Mouse (Mus musculus) layer of hippocampus, adult 2 months (tissue): ENCODE results near the gene Arhgef2. TPM values are rescaled to one million over a fixed set of nuclear protein-coding genes. Genes with fewer than 3 reads are reported as not detected.
A peak's percentile ranks its signal among the peaks of the same experiment; 100 is the strongest.

Source experiments
- DNase-seq, 2 experiments: peaks; one replicate each; pipeline ENCODE4 v3.0.0; 2022; ENCODE audit warnings: low spot score in 2 of 2
- H3K27ac ChIP-seq: fragments of 200-600 bp; 2 replicates; pipeline ENCODE4 v1.8.1; 2022
- H3K4me3 ChIP-seq: fragments of 200-600 bp; 2 replicates; pipeline ENCODE4 v1.8.1; 2022; ENCODE audit warnings: mild to moderate bottlenecking
- CTCF ChIP-seq: fragments of 200-600 bp; conservative IDR thresholded peaks from 2 replicates; pipeline ENCODE4 v1.8.1; 2022; ENCODE audit warnings: antibody characterized with exemption, mild to moderate bottlenecking, moderate library complexity
- total RNA-seq, 2 experiments: library from RNA; stranded (reverse); gene quantifications; 2 replicates each; pipeline ENCODE4 v1.2.3; 2021

Gene Arhgef2
- total RNA-seq, 2 experiments from 2014 or later = 268 to 283 TPM

DNA sequence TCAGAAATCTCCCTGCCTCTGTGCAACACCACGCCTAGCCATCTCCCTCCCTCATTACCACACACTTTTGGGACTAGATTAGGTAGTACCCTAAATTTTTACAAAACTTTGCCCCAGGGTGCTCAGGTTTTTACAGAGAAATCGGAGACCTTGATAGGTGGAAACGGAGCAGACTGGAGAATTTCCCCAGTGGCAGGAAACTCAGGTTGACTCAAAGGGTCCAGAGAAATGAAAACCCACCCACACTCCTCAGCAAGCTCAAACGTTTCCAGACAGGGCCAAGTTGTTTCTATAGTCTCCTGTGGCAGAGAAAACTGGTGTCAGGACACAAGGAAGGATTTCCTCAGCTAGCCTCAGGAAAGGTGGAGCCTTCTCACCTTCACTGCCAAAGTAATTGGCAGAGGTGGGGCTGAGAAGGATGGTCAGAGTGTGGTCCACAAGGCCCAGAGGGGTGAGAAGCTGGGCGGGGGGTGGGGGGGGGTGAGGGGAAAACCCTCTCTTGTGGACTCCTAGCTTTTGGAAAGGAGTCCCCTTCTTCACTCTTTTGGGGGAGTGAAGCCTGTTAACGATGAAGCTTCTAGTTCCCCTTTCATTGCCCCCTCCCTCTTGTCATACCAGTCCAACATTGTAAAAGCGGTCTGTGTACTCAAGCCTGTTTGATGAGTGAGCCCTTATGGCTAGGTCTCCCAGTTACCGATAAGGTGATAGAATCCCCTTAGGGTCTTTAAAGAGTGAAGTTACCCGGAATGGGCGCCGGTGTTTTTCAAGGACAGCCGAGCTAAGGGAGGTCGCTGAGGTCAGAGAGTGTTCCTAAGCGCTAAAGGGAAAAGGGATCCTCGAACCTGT is 14.6 kb downstream of the Arhgef2 start:
- DNase-seq = no peak
- Histone ChIP-seq H3K27ac (peak overlapping the region; percentile 98), H3K4me3 (peak overlapping the region; percentile 76)
- no peak for TF ChIP-seq CTCF

DNA sequence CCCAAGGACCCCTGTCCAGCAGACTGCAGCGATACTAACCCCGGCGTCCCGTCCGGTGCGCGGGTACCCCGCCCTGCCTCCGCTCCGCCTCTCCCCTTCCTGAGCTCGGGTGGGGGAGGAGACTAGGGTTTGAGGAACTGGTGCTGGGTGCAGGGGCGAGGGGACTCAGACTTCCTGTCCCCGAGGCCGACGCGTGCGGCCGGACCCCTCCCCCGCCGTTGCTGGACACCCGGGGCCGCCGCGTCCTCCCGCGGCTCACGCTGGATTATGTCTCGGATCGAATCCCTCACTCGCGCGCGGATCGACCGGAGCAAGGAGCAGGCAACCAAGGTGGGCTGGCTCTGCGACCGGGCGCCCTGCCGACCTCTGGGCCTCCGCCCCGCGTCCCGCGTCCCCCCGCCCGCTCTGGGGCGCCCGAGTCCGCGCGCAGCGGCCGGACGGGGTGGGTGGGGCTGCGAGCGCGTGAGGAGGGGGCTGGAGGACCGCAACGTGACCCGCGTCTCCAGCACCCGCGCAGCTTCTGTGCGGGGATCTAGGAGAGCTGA is 15.3 kb downstream of the Arhgef2 start:
- no peak for DNase-seq
- no peak for TF ChIP-seq CTCF

DNA sequence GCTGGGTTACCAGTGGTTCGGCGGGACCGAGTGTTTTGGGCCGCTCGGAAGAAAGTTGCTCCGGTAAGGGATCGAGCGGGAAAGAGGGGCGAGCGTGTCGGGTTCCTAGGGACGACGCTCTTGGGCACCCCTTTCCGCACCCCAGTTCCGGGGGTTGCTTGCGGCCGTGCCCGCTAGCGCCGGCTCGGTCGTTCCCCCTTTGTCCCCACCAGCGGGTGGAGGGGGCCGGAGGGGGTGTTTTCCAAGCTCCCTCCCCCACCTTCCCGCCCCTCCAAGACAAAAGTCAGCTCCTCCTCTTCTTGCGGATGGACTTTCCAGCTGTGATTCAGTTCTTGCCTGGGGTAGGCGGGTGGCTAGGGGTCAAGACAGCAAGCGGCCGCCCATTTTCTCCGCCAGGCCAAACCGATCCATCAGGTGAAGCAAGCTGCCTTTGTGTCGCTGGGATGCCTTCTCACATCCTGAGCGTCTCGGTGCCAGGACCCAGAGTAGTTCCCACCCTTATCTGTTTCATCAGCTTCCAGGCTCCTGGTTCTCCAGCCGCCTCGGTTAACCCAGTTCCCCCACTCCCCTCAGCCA is 15.9 kb downstream of the Arhgef2 start:
- Histone ChIP-seq H3K27ac (peak overlapping the region; percentile 98), H3K4me3 (peak overlapping the region; percentile 76)
- TF ChIP-seq CTCF = no peak
- DNase-seq = no peak

More for the DNA sequence above, 15.3 kb downstream of the Arhgef2 start:
- peak overlapping the region; percentile 76 for H3K4me3 ChIP-seq
- H3K27ac ChIP-seq = peak overlapping the region; percentile 98

DNA sequence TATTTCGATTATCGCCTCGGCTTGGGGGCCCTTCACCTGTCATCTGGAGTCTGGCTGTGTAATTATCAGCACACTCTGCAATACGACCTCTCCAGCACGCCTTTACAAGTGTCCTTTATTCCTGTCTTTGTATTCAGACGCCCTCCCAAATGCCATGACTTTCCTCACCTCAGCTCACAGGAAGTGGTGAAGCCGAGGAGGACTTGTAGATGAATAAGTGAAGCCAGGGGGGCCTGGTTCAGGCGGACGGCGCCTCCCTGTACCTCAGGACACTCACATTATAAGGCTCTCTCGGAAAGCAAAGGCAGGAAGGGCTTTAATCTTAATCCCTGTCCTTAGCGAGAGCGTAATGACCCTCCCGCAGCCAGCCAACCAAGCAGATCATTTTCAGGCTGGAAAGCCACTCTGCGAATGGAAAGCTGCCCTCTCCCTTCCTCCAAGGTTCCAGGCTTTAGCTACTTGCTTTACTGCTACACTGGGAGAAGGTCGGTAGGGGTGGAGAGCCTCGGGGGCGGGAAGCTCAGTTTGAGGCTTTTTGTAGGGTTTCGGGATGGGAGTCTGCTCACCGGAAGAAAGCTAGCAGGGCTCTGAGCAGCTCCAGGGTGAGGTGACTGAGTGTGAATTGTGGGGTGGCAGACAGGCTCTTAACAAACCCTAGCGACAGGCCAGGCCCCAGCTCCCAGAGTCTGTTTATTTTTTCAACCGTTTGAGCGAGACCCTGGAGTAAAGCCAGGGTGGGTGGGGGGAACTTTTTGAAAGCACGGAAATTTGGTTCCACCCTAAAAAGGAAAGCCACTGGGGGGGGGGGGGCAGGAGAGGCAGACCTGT is 16.6 kb downstream of the Arhgef2 start:
- no peak for TF ChIP-seq CTCF
- Histone ChIP-seq H3K27ac (peak overlapping the region; percentile 98), H3K4me3 (peak overlapping the region; percentile 76)
- no peak for DNase-seq

DNA sequence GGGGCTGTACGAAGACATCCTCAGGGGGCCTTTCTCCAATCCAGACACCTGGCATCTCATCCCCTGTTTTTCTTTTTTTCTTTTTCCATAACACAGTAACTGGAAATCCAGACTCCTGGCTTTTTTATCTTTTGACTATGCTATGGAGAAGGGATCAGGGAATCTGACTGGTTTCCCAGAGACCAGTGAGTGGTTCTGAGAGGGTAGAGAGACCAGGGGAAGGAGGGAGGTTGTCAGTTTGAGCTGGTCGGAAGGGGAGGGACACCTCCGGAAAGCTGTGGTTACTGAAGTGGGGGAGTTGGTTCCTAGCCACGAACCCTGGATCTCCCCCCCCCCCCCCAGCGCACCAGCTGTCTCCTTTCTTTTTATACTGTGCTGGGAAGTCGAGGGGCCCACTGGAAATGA is 17.2 kb downstream of the Arhgef2 start:
- peak overlapping the region; percentile 98 for H3K27ac ChIP-seq
- H3K4me3 ChIP-seq = peak overlapping the region; percentile 76
- TF ChIP-seq CTCF = no peak
- DNase-seq = no peak

DNA sequence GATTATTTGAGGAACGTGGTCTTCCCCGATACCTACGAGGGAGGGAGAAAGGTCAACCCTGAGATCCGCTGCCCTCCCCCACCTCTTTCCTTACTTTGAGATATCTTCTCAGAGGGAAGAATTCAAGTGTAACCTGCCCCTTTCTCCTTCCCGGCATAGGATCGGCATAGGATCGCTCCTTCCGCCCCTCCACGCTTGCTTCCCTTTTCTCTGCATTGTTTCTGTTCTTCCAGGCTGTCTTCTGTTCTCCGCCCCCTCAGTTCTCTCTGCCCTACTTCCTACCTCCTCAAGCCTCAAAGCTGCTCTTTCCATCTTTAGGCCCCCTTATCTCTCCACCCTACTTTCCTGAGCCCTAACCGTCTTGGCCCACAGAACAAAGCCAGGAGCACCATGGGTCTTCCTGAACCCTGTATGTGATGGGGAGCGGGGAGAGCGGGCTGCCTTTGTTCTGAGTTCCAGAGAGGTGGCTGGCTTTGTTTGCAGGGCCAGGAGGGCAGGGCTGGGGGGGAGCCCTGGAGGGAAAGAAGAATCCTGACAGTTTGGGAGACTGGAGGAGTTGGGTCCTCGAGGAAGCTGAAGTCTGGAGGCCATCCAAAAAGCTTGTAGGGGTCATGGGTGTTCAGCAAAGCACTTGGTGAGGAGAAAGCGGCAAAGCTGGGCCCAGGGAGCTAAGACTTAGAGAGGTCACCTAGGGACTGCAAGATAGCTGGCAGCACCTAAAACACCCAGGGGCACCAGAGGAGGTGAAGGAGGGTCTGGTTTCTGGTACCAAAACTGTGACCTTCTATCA is 17.8 kb downstream of the Arhgef2 start:
- peak overlapping the region; percentile 98 for H3K27ac ChIP-seq
- DNase-seq = no peak
- peak overlapping the region; percentile 76 for H3K4me3 ChIP-seq
- no peak for TF ChIP-seq CTCF

DNA sequence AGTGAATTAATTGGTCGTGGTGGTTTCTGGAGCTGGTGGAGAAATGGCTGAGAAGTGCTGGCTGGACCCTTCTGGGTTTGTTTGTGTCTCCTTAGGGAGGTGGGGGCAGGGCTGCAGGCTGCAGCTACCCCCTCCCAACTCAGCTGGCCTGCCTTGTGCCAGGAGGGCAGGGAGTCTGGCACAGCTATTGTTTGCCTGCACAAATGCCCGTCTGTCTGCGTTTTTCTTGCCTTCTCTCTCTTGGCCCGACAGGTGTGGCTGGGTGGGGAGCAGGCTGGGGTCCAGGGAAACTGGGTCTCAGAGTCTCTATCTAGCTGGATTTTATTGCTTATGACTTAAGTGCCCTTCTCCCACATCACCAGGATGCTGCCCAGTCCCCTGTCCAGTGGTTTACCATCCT is 18.6 kb downstream of the Arhgef2 start:
- Histone ChIP-seq H3K4me3 (peak overlapping the region; percentile 76), H3K27ac (peak overlapping the region; percentile 98)
- no peak for TF ChIP-seq CTCF
- no peak for DNase-seq

DNA sequence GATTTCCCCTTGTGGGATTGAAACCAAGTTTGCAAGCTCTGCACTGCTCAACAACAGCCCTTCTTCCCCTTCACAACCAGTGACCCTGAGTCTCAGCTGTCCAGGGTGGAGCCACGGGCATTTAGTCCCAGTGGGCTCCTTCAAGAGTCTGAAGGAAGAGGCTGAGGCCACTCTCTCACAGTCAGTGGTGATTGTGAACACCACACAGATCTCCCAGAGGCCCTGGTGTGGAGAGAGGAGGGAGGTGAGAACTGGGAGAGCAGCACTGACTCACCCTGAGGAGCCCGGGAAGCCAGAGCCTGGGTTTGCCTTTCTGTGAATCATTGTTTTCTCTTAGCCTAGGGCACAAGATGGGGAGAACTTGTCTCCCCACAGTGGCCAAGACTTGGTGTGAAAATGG is 19.2 kb downstream of the Arhgef2 start:
- Histone ChIP-seq H3K27ac (peak overlapping the region; percentile 98), H3K4me3 (peak overlapping the region; percentile 76)
- no peak for TF ChIP-seq CTCF
- DNase-seq = no peak

DNA sequence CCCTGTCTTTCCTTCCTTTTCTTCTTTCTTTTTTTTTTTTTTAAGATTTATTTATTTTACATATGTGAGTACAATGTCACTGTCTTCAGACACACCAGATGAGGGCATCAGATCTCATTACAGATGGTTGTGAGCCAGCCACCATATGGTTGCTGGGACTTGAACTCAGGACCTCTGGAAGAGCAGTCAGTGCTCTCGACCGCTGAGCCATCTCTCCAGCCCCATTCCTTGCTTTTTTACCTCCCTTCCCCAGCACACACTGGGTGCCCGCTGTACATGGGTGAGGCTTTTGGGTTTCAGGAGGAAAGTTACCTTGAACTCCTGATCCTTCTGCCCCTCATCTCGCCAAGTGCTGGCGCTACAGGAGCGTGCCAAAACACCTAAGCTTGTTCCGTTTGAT is 19.8 kb downstream of the Arhgef2 start:
- TF ChIP-seq CTCF = no peak
- DNase-seq = no peak
- H3K27ac ChIP-seq = peak overlapping the region; percentile 98
- peak overlapping the region; percentile 24; the same call in 1 of the 2 replicates for H3K4me3 ChIP-seq

DNA sequence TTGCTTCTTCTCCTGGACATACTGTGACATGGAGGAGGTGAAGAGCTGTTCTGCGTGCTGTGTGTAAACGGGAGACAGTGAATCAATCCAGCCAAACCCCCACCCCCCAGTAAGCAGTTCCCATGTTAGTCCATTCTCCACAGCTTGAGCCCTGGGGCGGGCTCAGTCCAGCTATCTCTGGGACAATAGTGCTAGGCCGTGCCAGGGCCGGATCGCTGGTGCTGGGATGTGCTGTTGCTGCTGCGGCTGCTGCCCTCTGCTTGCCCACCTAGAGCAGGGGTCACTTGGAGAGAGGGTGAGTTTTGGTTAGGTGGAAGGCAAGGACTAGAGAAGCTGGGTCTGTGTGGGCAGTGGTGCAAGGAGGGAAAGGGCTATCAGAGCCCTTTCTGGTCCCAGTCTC is 20.6 kb downstream of the Arhgef2 start:
- no peak for DNase-seq
- no peak for TF ChIP-seq CTCF
- H3K4me3 ChIP-seq = peak overlapping the region; percentile 34; the same call in 1 of the 2 replicates
- H3K27ac ChIP-seq = peak overlapping the region; percentile 98

DNA sequence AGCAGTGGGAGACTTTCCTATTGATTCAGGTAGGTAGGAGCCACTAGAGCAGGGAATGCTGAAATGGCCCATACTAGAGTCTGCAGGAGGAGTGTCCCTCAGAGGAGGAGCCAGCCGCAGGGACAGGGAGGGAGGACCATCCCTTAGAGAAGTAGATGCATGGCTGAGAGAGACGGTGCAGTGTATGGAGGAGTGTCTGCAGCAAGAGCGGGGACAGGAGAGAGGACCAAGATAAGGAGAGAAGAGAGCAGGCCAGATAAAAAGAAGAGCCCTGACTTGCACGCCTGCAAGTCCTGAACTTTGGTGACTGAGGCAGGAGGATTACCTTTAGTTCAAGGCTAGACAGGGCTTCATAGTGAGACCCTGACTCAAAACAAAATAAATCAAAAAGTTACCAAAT is 21.3 kb downstream of the Arhgef2 start:
- peak overlapping the region; percentile 34; the same call in 1 of the 2 replicates for H3K4me3 ChIP-seq

DNA sequence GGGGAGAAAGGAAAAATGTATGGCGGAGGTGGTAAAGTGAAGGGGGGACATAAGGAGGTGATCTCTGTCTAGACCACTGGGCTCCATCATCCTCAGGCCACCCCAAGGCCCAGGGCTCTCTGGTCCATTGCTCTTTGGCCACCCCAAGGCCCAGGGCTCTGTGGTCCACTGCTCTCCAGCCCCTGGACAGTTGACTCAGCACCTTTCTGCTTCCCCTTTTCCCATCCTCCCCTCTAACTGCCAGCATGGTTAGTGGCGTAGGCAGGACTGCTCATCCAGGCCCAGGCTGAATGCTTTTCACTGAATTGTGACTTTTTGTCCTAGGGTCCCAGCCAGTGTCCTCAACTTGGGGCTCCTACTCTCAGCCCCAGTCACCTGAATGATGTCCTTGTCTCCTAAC is 21.8 kb downstream of the Arhgef2 start:
- no peak for TF ChIP-seq CTCF
- peak overlapping the region; percentile 98 for H3K27ac ChIP-seq

More for the DNA sequence above, 21.3 kb downstream of the Arhgef2 start:
- H3K27ac ChIP-seq = peak overlapping the region; percentile 98
- no peak for DNase-seq
- no peak for TF ChIP-seq CTCF

More for the DNA sequence above, 21.8 kb downstream of the Arhgef2 start:
- H3K4me3 ChIP-seq = no peak overlapping the region; the same call in 1 of the 2 replicates
- DNase-seq = no peak
